Mouse (Mus musculus) urinary bladder, postnatal 14 days (tissue): ENCODE measurements around the gene Ttll11.

ENCODE experiments used
- DNase-seq: peaks from one replicate; pipeline ENCODE4 v3.0.0; 2021; ENCODE audit warnings: low spot score

Gene Ttll11

GRCm38 (mm10) chr2:35723267-35723666 lies 256.4 kb downstream of the Ttll11 start:
- no peak for DNase-seq

- no peak for DNase-seq
These were observed 256.9 kb downstream of the Ttll11 start for GRCm38 (mm10) chr2:35722821-35723220.

DNA sequence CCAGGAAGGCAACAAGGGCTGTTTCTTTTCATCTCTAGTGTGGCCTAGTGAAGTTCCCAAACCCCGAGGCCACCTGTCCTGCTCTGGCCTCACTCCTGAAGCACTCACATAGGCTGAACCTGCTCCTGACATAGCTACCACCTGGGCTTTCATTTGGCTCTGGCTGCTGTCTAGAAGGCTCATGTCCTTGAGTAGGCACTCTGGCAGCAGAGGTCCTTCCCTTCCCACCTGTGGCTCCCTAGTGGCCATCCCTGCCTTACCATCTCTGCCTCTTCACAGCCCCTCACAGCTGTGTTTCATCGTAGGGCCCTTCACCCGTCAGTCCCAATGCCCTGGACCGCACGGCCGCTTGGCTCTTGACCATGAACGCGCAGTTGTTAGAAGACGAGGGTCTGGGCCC lies 258.8 kb downstream of the Ttll11 start:
- DNase-seq, result no peak

- no peak for DNase-seq
These were observed 259.2 kb downstream of the Ttll11 start for GRCm38 (mm10) chr2:35720550-35720949.

GRCm38 (mm10) chr2:35720104-35720503 lies 259.6 kb downstream of the Ttll11 start:
- DNase-seq, result no peak

DNA sequence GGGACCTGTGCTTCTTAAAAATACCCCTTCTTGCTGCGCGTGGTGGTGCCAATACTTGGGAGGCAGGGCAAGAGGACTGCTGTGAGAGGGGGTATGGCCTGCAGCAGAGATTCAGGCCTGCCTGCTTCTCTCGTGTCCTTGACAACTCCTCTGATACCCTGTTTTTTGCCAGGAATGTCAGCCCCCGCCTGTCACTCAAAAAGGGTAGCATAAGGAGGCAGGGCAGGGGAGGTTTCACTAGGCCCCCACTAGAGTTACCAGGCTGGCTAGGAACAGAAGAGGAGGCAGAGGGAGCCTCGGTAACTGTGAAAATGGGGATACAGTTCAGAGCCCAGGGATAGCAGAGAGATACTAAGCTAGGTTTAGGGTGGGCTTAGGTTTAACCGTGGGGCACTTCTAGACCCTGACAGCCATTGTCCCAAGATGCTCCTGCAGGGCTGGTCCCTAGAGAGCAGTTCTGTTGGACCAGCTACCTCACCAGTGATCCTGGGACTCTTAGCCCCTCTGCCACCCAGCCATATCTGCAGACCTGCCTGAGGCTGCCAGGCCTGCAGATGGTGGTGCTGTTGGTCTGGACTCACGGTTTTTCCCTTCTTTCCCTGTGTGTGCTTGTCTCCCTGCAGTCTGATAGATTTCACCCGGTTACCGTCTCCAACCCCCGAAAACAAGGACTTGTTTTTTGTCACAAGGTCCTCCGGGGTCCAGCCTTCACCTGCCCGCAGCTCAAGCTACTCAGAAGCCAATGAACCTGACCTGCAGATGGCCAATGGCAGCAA lies 260.3 kb downstream of the Ttll11 start:
- no peak for DNase-seq

GRCm38 (mm10) chr2:35718662-35719061 lies 261.1 kb downstream of the Ttll11 start:
- DNase-seq, result no peak

- DNase-seq, result no peak
These were observed 261.7 kb downstream of the Ttll11 start for GRCm38 (mm10) chr2:35718003-35718500.

DNA sequence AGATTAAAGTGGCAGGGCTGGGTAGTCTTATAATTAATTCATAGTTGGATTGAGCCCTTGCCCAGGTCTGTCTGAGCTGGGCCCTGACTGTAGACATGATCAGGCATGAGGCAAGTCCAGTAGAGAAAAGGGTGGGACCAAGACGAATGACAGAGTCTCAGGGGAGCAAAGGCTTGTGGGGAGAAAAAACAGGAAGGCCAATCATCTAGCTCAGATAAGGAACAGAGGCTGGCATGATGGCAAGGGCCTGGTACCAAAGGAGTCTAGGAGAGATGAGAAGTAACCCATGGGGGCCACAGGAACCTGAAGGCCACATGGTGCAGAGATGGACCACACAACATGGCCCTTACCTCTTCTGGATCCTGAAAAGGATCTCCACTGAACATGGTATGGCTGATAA lies 263.5 kb downstream of the Ttll11 start:
- DNase-seq, result no peak

DNA sequence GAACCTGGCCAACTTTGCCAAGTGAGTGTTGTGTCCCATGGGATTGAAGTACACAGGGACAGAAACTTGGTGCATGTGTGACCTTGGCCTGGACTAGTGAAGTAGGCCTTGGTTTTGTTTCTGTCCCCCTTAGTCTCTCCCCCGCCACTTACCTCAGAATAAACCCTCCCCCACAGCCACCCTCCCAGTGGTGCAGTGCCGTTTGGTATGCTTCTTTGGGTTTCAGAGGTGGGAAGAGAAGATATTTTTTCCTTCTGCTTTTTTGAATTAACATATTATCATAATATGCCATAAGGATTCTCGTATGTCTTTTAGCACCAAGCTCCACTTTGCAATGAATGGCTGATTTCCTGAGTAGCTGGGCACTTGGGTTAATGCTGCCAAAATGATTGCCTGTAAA lies 264.2 kb downstream of the Ttll11 start:
- no peak for DNase-seq

- DNase-seq, result no peak
These were observed 265.0 kb downstream of the Ttll11 start for GRCm38 (mm10) chr2:35714742-35715167.

DNA sequence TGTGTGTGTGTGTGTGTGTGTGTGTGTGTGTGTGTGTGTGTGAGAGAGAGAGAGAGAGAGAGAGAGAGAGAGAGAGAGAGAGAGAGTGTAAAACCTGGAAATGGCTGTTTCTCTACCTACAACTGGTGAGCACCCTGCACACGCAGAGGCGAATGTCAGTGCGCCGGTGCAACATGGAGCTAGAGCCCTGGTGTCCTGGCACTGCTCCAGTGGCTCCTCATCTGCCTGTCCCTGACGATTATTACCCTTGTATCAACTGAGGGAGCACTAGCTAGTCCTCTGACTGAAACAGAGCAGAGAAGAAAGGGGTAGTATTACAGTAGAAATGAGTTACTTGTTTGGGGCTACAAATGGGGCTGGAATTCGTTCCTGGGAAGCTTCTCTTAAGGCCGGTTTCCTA lies 266.3 kb downstream of the Ttll11 start:
- DNase-seq, result no peak

DNA sequence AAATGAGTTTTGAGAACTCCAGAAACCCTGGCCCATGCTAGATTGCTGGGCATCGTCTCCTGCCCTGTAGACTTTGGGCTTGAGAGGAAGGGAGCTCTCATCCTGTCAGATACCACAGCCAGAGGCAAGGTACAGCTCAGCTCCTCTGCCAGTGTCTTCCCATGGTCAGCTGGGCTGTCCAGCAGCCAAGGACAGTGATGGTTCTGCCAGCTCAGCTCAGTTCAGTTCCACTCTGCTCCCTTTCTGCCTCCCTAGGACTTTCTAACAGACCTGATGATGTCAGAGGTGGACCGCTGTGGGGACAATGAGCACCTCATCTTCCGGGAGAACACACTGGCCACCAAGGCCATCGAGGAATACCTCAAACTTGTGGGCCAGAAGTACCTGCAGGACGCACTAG lies 267.1 kb downstream of the Ttll11 start:
- no peak for DNase-seq

GRCm38 (mm10) chr2:35703241-35703640 lies 276.5 kb downstream of the Ttll11 start:
- peak; percentile 78 for DNase-seq

- no peak for DNase-seq
These were observed 277.1 kb downstream of the Ttll11 start for GRCm38 (mm10) chr2:35702608-35703007.

GRCm38 (mm10) chr2:35702001-35702400 lies 277.7 kb downstream of the Ttll11 start:
- DNase-seq, result no peak
